Mouse (Mus musculus) cerebellum, adult 8-10 months (tissue): Measurements from ENCODE around the gene Ano8.
"Not testable (repeated sequence)": the region's sequence is repeated elsewhere in the genome, so short reads cannot be mapped to it uniquely, and the experiment has no call there.

ENCODE experiments used
- DNase-seq: peaks from one replicate; pipeline ENCODE4 v3.0.0; 2022

Gene Ano8

DNA sequence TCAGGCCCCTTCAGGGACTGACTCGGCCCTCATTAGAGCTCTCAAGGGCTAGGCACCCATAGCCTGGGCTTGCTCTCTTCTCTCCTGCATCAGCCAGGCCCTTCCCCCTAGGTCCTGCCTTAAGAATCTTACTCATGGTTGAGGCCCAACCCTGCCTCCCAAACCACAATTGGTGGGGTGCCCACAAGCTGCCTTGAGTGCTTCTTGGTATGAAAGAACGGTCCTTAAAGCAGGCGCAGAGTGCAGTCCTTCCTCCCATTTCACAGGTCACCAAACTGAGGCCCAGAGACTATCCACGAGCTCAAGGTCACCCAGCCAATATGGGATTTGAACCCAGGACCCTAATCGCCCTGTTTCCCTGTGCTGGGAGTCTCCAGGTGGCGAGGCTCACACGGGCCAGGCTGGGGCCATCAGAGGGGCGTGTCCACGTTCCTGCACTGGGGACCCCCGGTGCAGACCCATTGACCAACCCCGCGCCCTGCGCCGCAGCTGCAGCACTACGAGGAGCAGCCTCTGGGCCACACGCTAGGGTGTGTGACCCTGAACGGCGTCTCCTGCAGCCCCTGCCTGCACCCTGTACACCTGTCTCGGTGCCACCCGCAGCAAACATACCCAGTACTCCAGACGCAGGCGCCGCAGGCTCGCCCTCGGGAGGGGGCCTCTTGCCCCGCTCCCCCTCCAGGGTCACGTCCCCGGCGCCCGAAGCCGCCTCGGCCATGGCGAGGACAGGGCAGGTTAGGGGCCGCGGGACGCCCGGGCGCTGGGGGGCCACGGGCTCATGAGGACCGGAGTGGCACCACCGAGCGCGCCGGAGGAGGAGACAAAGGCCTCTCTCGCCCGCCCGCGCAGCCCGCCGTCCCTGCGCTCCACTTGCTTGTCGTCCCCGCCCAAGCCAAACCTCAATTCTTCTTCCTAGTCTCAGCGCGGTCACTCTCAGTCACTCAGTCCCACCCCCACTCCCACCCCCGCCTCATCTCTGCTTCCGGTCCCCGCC, at the start of gene Ano8:
Gene Ano8, minus strand, starts transcription at position 822 of the 994 bp plus-strand sequence.
- peak; percentile 84 for DNase-seq

DNA sequence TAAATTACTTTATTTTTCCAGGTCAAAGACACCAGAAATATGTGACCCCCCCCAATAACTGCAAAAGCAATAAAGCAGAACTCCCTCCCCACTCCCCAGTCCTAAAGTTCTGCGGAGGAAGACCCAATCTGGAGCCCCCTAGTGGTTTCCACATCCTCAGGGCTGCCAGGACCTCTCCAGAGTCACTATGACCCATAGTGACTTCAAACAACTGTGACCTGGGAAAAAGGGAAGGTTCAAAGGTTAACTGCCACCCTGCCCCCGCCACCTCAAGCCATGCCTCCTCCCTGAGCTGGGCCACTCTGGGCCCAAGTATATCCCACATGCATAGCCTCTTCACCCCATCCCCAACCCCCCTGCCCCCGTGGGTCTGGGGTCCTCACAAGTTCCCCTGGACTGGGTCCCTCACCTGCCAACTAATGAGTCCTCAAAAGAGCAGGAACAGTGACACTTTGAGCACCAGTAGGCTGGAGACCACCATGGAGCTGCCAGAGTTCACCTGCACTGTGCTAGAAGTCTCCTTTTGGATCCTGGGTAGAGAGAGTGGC, 48.6 kb upstream of the Ano8 start:
- DNase-seq, result no peak

DNA sequence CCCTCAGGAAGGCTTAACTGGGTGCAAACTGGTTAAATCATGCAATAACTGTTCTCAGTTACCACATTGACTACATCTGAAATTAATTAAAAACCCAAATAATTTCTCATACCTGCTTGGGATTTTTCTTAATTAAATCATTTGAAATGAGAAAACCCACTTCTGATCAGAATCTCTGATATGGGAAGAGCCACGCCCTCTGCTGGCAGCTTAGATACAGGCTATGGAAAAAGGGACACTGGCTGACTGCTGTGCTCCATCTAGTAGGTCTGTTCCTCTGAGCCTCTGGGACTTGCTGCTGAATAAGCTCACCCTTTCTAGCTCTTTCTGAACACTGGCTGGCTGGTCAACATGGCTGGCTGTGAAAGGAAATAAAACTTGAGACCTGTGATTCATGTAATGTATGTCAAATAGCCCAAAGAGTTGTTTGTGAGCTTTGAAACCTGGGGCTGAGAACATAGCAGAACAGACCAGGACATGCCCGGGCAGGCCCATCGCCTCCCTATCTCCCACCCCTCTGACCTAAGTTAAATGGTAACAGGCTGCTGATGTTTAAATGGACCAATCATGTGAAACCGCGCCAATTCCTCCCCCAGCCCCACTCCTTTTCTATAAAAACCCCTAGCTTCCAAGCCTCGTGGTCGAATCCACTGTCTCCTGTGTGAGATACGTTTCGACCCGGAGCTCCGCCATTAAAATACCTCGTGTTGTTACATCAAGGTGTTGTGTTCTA, 45.1 kb upstream of the Ano8 start:
- peak; percentile 47 for DNase-seq

DNA sequence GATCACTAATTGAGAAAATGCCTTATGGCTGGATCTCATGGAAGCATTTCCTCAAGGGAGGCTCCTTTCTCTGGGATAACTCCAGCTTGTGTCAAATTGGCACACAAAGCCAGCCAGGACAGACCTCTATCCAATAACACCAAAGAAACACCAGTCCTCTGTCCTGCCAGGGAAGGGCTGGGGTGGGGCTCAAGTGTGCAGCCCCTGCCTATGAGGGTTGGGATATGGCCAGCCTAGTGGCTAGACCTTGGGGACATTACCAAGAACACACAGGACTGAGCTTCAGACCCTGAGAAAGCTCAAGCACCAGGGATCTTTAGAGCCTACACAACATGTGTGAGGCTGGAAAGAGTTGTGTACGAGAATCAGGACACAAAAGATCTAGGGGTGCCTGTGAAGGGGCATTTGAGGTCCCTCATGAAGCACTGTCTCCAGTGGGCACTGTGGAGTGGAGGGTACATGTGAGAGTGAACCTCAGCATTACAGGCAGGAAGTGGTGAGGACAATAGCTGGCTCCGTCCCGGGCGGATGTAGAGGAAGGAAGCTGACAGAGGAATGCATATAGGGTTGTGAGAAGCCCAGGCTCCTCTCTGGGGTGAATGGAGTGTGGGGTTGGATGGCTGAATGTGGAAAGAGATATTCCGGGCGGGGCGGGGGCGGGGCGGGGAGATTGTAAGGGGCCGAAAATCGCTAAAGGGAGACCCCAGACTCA, 42.8 kb upstream of the Ano8 start:
- no peak for DNase-seq

DNA sequence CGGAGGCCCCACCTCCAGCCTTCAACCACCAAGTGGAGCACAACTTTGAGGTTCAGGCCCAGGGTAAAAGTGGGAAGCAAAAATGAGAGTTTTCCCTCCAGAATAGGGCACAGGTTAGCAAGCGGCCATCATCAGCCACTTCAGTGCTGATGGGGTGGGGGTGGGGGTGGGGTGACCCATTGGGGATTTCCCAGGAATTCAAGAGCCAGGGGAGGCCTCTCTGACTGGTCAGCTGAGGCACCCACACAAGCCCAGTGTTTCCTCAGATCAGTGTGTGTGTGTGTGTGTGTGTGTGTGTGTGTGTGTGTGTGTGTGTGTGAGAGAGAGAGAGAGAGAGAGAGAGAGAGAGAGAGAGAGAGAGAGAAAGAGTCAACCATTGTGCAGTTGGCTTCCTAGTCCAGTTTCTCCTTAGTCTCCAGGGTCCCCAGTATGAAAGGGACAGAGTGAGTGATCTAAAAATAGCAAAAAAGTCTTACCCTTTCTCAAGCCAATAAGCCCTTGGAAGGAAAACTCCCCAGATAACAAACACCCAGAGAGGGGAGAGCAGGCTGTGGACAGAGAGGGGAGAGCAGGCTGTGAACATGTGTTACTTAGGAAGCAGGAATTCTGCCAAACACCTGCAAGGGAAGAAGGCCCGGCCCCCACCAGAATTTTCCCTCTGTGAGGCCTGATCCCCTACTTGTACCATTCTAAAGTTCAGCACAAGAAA, 41.6 kb upstream of the Ano8 start:
- DNase-seq, result no peak

DNA sequence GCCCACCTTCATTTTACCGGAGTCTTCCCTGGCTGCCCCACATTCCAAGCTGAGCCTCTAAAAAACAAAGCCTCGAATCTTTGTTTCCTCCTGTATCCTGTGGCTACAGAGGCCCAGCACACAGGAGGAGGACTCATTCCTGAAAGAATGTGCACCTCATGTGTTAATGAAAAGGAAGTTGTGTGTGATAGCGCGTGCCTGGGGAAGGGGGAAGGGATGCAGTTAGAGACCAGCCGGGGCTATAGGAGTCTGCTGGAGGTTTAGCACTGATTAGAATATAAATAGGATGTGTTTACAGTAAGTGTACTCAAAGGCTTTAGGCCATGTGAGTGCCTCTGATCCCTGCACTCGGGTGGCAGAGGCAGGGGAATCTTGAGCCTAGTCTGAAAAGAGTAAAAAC, 40.5 kb upstream of the Ano8 start:
- no peak for DNase-seq

DNA sequence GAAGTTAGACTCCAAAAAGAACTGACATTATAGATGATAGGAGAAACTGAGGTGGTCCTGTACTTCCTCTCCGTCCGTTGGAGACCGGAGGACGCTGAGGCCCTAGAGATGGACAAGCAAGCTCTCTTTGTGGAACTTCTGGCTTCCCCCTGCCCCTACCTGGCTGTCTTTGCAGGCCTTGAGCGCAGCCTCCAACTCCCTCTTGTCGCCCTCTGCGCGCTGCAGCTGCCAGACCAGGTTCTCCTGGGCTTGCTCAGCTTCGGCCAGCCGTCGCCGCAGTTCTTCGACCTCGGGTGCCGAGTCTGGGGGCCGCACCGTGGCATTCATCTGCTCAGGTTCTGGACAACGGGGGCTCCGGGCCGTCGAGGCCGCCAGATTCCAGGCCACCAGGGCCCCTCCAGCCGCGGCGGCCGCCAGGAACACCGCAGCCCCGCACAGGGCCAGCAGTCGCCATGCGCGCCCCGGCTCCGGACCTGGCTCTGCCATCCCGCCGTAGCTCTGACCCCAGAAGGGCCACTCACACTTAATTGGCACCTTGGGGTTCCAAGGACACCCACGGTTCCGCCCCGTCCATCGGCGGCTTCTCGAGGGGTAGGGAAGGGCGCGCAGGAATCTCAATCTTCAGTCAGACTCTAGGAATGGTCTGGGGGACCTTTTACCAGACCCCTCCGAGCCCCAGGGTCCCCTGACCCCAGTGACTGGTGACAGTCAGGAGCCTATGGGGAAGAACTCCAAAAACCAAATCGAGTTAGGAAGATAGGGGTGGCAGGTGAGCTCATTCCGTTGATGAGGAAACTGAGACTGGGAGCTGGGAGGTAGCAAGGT, 39.7 kb upstream of the Ano8 start, which contains the start of gene Ccdc194:
Gene Ccdc194, minus strand, starts transcription at position 486 of the 825 bp plus-strand sequence.
- no peak for DNase-seq

DNA sequence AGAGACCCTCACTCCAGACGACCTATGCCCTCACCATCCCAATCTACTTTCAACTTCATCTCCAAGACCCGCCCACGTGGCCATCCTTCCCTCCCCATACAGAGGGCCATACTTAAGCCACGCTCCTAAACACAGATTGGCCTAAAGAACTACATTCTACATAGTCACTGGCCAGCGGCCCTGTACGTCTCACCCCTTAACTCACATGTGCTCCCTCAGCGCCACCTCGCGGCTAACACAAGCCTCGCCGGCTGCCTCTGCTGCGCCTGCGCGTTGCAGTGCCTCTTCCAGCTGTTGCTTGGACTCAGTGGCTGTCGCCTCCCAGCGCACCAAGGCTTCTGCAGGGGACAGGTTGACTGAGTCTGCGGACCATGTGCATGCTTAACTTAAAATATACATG, 35.9 kb upstream of the Ano8 start:
- DNase-seq, result peak; percentile 93

DNA sequence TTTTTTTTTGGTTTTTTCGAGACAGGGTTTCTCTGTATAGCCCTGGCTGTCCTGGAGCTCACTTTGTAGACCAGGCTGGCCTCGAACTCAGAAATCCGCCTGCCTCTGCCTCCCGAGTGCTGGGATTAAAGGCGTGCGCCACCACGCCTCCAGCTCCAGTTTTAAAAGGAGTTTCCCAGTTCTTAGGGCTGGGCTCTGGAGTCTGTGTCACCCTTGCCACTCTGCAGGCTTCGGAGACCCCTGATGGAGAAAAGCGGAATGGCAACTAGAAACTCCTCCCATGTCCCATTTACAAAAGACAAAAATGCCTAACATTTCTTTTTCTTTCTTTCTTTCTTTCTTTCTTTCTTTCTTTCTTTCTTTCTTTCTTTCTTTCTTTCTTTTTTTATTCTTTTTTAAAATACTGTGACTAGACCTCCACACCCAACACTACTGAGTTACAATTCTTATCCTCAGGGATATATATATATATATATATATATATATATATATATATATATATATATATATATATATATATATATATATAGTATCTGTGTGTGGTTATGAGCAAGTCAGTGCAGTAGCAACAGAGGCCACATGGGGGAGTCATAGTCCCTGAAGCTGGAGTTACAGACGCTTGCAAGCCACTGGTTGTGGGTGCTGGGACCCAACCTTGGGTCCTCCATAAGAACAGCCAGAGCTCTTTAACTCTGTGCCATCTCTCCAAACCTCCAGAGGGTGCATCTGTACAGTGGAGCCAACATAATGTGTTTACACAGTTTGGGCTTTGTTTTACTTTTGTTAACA, 33.5 kb upstream of the Ano8 start:
- not testable (repeated sequence) for DNase-seq

DNA sequence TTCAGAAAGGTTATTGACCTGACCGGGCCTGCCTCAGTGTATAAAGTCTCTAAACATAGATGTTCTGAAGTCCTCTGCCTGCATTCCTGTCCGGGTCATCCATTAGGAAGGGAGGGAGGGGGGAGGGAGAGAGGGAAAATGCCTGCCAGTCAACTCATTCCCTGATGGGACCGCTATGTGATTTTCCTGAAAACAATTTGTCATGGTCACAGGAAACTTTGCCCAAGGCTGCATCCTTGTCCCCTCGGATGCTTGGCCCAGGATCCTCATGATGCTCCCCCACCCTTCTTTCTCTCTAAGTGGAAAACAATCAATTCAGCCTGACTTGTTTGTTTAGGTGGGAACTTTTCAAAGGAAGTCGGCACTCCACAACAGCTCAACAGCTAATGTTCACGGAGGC, 31.0 kb upstream of the Ano8 start:
- no peak for DNase-seq

DNA sequence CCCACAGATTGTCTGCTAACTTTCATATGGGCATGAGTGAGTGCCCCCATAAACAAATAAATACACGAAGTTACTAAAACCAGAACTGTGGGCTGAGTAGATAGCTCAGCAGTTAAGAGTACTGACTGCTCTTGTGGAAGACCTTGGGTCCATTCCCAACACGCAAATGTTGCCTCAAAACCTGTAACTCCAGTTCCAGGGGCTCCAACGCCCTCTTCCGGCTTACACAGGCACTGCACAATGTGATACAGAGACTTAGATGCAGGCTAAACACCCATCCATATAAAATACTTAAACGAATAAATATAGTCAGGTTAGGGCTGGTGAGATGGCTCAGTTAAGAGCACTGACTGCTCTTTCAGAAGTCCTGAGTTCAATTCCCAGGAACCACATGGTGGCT, 29.3 kb upstream of the Ano8 start:
- DNase-seq, result no peak

DNA sequence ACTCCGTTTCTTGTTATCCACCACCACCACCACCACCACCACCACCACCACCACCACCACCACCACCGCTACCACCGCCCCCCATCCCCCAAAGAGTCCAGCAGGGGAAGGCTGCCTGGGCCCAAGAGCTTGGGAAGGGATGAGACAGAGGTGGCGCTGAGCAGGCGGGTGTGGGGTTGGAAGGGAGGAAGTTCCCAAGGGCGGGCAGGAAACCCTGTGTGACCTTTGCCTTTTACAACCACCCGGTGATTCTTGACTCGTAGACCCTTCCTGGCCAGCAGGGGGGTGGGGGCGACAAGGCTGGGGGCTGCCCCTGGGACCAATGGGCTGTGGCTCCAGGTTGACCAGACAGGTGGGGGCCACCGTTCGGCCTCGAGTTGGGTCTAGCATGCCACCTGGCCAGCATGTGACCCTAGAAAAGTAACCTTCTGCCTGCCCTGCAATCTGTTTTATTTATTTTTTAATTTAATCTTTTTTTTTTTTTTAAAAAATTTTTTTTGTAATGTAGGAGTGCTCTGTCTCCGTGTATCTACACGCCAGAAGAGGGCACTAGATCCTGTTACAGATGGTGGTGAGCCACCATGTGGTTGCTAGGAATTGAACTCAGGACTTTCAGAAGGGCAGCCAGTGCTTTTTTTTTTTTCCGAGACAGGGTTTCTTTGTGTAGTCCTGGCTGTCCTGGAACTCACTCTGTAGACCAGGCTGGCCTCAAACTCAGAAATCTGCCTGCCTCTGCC, 27.4 kb upstream of the Ano8 start:
- no peak for DNase-seq

DNA sequence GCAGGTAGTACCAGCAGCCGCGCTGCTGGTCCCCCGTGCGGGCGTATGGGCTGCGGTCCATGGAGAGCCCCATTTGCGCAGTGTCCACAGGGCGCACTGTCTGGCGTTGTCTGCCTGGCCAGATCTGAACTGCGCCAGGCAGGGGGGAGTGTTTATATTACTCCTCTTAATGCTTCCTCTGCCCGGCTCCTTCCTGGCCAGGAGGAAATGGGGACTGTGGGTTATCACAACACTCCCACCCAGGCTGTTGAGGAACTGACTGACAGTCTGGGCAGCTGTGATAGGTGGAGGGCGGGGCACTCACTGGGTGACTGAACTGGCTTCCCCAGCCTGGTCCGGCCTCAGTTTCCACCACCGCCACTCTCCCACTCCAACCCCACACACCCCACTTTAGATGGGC, 25.9 kb upstream of the Ano8 start, which contains the start of gene Plvap:
Gene Plvap, minus strand, starts transcription at position 109 of the 400 bp plus-strand sequence.
- no peak for DNase-seq

DNA sequence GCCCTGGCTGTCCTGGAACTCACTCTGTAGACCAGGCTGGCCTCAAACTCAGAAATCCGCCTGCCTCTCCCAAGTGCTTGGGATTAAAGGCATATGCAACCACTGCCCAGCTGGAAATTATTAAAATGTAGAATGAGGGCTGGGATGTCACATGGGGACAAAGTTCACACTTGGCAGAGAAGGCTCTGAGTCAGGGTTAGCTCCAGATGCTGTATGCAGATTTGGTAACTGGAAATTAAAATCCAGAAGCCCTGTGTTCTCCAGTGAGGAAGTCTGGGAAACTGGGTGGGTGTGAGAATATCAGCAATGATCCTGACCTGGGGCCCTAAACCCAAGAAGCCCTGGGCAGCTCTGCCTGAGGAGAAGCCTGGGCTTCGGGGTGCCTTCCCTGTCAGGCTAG, 23.6 kb upstream of the Ano8 start:
- no peak for DNase-seq

DNA sequence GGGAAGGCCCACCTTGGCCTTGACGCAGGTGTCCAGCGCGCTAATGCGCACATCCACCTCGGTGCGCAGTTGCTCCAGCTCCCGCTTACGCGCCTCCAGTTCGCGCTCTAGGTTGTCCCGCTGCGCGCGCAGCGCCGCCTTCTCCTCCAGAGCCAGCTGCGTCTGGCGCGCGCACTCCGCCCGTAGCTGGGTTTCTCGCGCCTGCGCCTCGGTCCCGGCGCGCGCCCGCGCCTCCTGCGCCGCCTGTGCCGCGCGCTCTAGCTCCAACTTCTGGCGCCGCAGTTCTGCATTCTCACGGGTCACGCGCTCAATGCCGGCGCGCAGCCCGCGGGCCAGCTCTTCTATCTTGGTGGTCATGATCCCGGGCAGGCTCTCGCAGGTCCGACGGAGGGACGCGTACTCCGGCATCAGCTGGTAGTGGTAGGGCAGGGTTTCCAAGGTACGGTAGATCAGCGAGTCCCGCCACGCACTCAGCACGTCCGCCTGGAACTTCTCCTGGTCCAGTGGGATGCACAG, 21.9 kb upstream of the Ano8 start:
- DNase-seq, result peak; percentile 78

DNA sequence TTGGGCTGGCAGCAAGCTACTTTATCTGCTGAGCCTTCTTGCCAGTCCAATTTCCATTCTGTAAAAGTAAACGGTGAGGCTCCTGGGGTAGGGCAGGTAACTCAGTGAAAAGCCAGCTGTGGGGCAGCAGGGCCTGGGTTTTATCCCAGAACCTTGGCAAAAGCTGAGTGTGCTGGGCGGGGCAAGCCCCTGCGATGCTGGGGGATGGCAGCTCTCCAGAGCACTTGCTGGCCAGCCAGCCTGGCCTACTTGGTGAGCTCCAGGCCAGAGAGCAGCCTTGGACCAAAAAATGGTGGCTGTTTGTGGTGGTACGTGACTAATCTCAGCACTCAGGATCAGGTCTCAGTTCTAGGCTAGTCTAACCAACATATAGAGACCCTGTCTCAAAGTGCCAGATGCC, 20.2 kb upstream of the Ano8 start:
- peak; percentile 67 for DNase-seq

DNA sequence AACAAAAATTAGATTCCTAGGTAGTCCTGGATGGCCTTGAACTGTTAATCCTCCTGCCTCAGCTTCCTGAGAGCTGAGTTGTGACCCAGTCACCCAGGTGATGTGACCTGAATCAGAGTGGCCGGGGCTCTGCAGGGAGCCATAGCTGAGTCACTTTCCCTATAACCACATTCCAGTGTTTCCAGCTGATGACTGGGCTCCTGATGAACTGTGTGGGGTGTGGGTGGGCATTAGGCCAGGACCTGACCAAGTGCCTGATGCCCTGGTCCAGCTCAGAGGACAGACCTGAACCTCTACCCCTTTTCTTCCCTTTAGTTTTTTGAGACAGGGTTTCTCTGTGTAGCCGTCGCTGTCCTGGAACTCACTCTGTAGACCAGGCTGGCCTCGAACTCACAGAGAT, 19.6 kb upstream of the Ano8 start:
- no peak for DNase-seq

DNA sequence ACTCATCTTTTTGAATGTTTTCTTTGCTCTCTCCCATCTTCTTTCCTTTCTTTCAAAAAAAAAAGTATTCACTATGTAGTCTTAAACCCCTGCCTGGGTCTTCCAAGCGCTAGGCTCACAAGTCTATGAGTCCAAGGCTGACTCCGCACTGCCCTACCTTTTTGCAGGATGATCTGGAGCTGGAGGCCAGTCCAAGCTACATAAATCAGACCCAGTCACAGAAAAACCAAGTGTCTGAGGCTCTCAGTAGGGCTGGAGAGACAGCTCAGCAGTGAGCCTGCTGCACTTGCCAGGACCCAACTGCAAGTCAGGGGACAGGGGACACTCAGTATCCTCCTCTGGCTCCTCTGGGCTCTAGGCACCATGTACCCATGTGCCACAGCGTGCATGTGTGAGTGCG, 18.6 kb upstream of the Ano8 start:
- no peak for DNase-seq
